Mouse (Mus musculus) urinary bladder, postnatal 14 days (tissue): Measurements from ENCODE around the gene Dusp12.

ENCODE experiments used
- DNase-seq: peaks from one replicate; pipeline ENCODE4 v3.0.0; 2021; ENCODE audit warnings: low spot score

Gene Dusp12

DNA sequence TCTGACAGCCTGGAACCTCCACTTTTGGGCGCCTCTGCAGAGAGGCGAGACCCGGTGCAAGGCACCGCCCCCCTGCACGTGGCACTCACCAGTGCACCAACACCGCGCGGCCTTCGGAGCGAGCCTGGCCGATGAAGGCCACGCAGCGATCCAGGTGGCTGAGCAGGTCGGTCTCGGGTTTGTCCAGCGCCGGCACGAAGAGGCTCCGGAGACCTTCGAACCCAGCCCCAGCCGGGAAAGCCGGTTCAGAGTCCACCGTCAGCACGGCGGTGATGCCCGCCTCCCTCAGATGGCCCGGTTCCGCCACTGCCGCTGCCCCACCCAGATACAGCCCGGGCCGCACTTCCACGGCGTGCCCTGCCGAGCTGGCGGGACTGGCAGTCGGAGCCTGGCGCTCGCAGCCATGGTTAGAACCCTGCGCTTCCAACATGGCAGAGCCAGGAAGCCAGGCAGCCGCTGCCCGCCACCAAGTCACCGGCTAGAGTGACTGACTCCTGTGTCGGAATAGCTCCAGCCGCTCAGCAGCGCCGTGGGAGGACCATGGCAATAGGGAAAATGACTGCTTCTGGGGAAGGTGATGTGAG is at the start of gene Dusp12, which contains the start of gene Gm26620:
Gene Dusp12, minus strand, starts transcription at position 563 of the 584 bp plus-strand sequence.
Gene Gm26620, plus strand, starts transcription at position 88 of the 584 bp plus-strand sequence.
- DNase-seq, result peak; percentile 87

DNA sequence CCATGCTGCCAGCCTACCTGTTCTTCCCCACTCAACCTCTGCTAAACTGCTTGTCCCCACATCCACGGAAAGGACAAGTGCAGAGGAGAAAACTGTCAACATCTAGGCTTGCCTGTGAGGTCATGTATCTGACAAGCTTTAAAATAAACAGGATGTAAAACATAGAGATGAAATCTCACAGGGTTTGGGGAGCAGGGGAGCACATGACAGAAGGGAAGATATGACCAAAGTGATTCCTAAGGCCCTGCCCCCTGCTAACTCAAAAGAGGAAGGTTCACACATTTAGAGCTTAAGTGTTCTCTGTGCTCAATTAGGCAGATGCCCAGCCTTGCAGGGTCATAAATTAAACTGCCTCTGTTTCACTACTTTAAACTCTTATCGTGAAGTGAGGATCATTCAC is 49.0 kb upstream of the Dusp12 start:
- no peak for DNase-seq

DNA sequence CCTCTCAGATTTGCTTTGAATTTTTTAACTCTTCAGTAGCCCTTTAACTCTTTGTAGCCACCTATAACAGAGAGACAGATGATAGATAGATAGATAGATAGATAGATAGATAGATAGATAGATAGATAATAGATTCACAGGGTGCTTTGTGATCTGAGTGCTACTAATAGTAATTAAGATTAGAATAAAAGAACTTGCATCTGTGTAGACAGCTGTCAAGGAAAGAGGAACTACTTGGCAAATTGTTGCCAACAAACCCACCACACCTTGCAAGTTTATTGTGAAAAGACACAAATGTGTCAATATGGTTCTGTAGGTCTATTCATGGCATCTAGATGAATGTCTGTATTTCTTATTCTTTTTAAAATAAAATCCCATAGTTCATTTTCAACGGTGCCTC is 48.6 kb upstream of the Dusp12 start:
- DNase-seq, result no peak

DNA sequence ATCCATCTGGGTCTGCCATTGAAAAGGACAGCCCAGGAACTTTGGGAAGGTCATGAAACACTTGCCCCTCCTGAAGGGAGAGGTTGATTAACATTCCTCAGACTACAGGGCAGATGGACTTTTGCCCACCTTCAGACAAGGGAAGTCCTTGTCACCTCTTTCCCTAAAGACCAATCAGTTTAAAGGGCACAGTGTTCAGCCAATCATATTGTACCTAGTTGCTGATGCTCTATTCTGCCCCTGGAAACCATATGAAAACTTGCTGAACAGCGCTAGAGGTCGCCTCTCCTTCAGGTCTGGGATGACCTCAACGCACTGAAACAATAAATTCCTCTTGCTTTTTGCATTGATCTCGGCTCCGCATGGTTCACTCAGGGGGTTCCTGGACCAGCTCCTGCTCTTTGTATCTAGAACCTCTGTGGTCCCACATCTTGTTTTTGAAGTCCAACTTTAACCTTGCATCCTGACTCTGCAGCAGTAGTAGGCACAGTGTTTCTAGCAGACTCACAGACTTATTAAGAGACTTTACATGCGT is 48.1 kb upstream of the Dusp12 start:
- no peak for DNase-seq

DNA sequence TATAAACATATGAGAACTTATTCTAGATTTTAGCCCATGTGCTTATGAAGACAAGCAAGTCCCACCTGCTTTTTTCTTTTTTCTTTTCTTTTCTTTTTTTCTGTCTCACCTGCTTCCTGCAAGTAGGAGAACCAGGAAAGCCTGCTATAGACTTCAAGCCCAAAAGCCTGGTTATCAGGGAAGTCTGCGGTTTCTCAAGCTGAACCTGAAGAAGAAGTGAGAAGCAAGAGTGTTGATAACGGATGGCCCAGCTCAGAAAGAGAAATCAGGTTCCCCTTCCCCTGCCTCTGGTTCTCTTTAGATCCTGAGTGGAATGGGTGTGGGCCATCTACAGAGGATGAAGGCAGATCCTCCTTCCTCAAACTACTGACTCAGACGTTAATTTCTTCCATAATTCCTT is 46.7 kb upstream of the Dusp12 start:
- DNase-seq, result no peak

DNA sequence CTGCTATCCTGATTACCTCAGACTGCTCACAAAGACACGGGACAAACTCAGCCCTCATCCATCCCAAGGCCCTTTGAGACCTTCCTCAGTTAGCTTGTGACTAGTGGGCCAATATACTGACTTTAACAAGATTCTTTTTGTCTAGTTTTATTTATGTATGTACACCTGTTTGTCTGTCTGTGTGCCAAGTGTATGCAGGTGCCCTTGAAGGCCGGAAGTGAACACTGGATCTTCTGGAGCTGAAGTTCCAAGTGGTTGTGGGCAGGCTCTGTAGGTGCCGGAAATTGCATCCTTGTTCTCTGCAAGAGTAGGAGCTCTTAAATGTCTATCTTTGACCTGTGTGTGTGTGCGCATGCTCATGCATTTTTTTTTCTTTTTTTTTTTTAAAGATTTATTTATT is 43.9 kb upstream of the Dusp12 start:
- no peak for DNase-seq

DNA sequence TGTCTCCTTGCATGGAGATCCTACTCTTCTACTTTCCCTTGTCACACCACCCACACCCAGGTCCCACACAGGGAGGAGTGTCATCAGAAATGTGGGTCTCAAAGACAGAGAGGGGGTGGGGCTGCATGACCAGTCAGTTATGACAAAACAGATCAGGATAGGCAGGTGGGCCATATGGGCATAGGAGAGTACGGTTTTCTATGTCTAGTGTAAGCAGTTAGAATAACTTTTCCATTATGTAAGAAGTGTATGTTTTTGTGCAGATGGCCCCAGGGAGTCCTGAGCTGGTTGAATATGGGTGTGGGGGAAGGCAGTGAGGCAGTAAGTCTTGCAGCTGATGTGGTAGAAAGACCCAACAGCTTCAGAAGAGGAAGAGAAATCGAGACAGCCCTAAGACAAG is 43.1 kb upstream of the Dusp12 start:
- DNase-seq, result no peak

DNA sequence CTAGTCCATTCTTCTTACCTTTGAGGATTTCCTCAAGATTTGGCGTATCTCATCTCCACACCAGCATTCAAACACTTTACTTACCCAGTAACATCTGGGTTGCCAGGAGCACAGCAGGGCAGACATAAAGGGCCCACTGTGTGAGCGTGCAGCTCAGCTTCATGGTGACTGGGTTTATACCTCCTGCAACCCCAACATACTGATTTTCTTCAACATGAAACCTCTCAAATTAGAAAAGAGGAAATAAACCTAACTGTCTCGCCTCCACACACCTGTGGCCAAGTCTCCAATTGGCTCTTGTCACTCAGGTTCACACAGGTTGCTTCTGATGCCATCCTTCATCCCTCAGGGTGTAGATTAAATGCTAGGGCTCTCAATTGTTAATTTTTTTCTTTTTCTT is 42.0 kb upstream of the Dusp12 start, which contains the start of gene Fcrla:
Gene Fcrla, minus strand, starts transcription at position 206 of the 400 bp plus-strand sequence.
- DNase-seq, result no peak

DNA sequence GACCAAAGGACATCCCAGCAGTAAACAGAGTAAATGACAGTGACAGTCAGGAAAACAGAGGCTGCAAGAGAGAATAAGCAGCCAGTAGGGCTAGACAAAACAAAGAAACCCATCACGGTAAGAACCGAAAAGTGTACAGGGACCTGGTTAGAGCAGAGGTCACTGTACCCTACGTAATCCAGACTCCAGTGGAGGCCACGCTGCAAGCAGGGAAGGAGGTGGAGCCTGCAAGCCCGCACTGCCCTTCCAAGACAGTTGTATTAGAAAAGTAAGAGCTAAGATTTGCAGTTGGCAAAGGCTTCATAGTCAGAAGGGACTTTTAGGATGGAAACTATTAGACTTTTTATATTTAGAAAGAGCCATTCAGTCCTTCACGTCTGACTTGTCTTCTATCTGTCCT is 41.6 kb upstream of the Dusp12 start:
- no peak for DNase-seq

DNA sequence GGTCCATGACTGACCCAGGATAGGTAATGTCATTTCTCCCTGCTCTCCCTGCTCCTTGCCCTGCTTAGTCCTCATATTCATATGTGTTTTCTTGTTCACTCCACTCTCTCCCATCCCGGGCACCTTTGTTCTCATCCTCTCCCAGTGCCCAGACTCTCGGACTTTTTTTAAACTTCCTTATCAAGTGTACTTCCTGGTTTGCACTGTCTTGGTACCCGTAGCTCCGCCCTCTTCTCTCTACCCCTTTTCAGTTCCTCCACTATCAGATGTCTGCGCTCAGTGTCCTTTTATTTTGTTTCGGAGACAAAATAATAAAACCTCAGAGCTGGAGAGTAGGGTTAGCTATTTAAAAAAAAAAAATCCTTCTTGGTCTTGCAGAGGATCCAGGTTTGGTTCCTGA is 39.1 kb upstream of the Dusp12 start:
- no peak for DNase-seq

DNA sequence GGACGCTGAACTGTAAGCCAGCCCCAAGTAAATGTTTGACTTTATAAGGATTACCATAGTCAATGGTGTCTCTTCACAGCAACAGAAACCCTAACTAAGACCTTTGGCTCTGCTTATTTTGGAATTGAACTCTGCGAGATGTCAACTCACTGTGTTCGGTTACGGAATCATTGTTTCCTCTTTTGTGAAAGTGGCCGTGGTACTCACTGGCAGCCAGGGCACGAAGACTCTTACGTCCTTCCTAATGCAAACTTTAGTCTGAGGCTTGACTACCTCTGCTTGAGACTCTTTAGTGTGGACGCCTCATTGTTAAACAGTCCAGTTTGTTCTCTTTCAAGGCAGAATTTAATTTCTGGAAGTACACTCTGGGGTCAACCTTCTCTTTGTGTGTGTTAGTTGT is 34.0 kb upstream of the Dusp12 start:
- no peak for DNase-seq

DNA sequence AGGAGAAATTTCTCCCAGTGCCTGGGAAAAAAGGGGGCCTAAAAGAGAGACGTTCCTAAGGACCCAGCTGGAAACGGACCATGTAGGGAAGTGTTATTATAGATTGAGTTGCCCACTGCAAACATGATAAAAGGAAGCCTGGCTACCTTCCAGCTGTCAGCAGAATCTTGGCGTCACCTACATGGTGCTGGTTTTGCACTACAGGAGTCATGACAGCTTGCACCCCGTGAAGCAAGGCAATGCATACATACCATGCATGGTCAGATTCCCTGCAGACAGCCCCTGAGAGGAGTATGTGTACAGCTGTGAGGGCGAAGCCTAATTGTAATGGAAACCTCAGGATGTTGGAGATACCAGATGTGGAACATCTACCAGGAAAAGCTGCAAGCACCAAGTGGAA is 30.3 kb upstream of the Dusp12 start:
- DNase-seq, result no peak

DNA sequence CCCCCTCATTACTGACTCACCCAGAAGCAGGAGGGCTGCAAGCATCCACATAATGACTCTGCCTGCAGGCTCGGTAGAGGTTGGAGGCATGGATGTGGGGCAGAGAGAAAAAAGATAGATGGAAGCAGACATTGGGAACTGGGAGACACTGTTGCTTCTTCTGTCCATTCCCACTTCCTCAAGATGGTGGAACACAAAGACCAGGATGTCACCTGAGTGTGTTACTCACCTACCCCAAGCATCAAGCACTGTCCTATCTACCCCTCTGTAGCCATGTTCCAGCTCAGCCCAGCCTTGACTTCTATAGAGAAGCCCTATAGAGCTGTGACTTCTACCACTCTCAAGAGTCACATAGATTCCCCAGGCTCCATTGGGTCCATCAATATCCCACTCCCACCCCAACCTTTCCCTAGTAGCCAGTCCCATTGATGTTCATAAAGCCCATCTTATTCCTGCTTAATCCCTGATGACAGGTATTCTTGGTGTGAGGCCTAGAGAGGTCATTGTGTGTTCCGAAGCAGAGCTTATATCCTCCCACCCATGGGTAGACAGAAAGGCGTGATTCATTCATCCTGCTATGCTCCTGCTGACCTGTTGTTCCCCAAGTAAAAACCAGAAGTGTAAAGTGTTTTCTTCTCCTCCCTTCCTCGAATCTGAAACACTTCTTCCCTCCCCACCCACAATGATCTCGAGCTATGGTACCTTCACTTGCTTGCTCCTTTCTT is 27.7 kb upstream of the Dusp12 start, which contains the start of gene Fcrlb:
Gene Fcrlb, minus strand, starts transcription at position 51 of the 725 bp plus-strand sequence.
- DNase-seq, result no peak

DNA sequence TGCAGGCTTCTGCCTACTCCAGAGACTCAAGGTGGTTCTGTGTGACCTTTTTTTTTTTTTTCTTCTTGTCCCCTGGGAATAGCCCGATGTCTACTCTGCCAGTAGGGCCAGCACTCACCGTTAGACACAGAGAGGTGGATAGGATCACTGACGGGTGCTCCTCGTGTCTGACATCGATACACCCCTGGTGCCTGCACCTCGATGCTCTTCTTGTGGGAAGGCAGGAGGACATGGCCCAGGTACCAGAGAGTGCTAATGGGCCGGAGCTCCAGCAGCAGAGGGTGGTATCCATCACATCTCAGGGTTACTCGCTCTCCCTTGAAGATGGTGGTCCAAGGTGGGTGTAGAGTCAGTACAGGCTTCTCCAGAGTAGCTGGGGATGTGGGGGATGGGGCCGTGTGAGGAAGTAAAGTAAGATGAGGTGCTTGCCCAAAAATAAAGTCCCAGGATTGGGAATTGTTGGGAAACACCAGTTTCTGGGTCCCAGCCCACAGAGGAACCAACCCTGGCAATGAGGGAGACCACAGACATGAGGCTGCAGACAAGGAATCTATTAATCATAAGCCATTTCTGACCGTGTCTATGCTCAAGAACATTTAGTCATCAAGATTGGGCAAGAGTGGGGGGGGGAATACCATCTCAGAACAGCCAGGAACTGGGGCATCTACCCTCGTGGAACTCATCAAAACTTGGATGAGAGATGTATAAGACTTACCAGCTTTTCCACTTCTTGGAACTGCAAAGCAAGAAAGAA is 26.7 kb upstream of the Dusp12 start:
- no peak for DNase-seq

DNA sequence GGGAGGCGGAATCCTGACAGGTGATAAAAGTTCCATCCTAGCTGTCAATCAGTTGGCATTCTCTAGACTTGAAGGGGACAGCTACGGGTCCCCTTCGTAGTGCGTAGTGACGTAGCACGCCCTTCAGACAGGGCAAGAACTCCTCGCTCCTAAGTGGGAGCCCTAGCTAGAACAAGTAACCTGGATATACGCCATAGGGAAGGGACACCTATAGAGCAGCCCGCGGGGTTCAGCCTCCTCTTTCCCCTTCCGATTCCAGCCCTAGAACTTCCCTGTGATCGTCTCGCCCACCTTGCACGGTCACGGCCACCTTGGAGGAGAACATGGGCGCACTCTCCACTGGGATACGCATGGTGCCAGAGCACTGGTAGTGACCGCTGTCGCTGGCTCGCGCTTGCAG is 23.0 kb upstream of the Dusp12 start:
- no peak for DNase-seq

DNA sequence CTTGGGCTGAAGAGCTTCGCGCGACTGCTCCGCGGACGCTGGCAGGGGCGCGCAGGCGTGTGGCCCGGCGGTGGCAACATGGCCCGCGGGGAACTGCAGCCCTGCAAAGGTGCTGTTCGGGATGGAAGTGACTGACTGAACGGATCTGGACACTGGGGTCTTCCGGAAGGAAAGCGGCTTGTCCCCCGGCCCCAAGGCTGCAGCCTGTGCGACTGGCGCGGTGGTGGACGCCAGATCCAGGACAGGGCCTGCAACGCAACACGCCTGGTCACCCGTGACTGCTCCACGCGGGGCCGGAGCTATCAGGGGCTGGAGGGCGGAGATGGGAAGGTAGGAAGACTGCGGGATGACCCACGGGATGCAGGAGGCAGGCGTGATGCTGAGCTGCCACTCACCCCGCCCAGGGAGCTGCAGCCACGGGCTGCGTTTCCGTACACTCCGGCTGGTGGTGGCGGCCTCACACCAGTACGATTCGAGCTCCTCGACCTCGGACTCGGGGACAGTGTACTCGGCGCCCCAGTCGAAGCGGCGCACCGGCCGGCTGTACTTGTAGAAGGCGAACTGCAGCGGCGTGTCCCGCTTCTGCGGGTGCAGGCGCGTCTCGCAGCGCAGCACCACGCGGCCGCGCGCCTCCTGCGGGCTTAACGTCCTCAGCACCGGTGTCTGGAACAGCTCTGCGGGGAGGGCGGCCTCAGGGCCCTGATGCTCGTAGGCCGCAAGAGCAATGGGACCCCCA is 22.3 kb upstream of the Dusp12 start:
- peak; percentile 21 for DNase-seq

DNA sequence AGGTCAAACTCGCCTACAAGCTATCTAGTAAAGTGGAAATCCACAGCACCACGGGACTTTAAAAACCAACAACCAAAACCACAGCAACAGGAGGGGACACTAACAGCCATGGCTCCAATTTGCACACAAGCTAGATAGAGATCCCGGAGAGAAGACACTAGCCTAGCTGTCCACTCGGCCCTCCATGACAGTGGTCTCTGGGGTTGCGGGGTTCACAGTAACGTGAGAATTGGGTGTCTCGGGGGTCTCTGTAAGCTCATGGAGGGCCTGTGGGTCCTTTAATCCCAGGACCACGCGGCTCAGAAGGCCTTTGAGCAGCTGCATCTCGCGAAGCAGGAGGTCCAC is 21.7 kb upstream of the Dusp12 start:
- DNase-seq, result no peak

DNA sequence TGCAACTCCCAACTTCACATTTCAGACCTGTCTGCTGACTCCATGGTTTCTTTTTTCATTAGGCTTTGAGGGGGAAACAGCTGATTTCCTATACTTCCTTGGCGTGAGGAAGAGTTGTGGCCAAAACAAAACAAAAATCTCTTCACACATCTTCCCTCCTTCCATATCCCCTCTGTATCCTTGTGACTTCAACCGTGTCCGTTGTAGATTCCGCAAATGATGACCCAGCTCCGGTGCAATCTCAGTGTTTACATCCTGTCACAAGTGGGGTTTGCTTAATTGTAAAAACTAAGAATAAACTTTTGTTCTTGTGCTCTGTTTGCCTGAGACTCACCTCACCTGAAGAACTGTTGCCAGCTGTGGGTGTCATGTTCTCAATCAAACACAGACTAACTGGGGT is 18.1 kb upstream of the Dusp12 start:
- no peak for DNase-seq

DNA sequence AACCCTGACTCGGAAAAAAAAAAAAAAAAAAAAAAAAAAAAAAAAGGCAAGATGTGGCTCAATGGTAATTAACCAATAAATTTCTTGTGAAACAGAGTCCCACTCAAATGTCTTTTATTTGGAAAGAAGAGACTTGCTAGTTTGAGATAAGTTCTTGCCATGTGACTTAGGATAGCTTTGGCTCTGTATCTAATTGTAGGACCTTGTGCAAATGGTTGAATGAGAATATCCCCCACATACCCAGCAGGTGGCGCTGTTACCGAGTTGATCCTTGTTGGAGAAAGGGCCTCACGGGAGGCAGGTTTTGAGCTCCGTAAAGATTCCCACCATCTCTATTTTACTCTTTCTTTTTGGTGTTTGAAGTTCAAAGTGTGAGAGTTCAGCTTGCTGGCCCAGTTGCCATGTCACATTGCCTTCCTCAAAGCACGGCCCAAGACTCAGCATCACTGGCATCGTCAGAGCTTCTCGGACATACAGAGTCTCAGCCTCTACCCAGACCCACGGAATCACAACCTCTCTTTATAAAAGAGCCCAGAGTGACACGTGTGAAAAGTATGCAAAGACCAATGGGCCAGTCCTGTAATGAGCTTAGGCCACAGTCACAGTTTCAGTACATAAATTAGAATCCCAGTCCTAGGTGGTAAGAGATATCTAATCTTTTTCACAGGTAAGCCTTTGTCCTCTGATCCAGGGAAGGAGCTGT is 16.3 kb upstream of the Dusp12 start:
- DNase-seq, result peak; percentile 84

DNA sequence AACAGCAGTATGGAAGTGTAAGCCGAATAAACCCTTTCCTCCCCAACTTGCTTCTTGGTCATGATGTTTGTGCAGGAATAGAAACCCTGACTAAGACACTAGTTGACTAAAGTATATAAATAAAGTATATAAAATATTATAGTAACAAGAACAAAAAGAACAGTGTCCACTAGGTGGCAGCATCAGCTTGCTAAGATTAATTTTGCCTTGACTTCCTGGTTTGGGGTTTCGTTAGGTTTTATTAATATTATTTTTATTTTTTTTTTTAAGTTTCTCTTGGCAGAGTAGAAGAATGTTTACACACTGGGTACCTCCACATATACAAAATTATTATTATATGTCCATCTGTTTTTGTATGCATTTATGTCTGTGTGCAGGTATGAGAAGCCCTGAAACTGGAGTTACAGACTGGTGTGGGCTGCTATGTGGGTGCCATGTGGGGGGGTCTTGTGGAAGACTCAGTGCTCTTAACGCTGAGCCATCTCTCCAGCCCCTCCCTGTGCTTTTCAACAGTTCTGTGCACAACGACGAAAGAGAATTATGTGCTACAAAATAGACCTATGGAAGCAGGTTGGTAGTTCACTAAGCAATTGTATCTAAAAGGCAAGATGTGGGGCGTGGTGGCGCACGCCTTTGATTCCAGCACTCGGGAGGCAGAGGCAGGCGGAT is 15.6 kb upstream of the Dusp12 start:
- DNase-seq, result peak; percentile 42
